ENCODE assay signal across 14 mouse cellular contexts in the genomic region with DNA sequence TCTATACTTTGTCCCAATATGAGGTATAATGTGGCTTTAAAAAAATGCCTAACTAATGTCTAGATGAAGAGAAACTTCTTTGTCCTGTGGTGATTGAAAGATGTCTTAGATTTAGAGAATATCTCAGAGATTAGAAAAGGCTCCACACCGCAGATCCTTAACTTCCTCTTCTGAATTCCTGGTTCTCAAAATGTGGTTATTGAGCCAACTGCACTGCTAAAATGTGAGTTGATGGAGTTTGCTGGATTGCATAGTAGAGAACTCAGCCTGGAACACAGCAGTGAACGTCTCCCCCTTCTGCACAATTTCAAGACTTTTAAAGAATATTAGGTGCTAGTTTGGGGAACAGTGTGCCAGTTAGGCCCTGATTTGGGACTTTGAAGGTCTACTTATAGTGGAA.
"Had no signal": no experiment of that assay in that cellular context is flagged by ENCODE, and none has a peak within 500 bp of the region (broad histone marks: within the 10 kb centered on the region; RNA-seq: fewer than 3 reads in every experiment).

No protein-coding gene starts in this region.

- H3K4me3 ChIP-seq: lung, embryonic 15.5 days; megakaryocyte, embryonic 14.5 days; midbrain, embryonic 12.5 days; midbrain, embryonic 15.5 days; neural tube, embryonic 12.5 days; stomach, embryonic 15.5 days had no signal

- DNase-seq: lung, adult 18-20 months; lung, postnatal 14 days; lung, postnatal 36 days; right cerebral cortex, postnatal 14 days; thymus, adult 2 months; thymus, postnatal 25 days; thymus, postnatal 4 days had no signal

- ATAC-seq: lung, postnatal 0 days; midbrain, embryonic 15.5 days had no signal

- H3K4me1 ChIP-seq: lung, embryonic 15.5 days; megakaryocyte, embryonic 14.5 days; midbrain, embryonic 12.5 days; midbrain, embryonic 15.5 days; neural tube, embryonic 12.5 days; stomach, embryonic 15.5 days had no signal
